In genomic region chr2:69531528-69532055, GRCm38 (mm10) we compare ENCODE assay signal across 14 mouse cellular contexts. TPM values are rescaled to one million over a fixed set of nuclear protein-coding genes. Genes with fewer than 3 reads are reported as not detected.
A peak's percentile ranks its signal among the peaks of the same experiment; 100 is the strongest.
DNase-seq lines count a peak whose midpoint lies in the region; ATAC-seq lines count a peak whose summit lies in the region.
"Had no signal": no experiment of that assay in that cellular context is flagged by ENCODE, and none has a peak within 500 bp of the region (broad histone marks: within the 10 kb centered on the region; RNA-seq: fewer than 3 reads in every experiment).

No protein-coding gene starts in this region.

- no peak overlapping the region for H3K9ac ChIP-seq in lung, embryonic 16.5 days (ENCODE audit: low read length)
- peak overlapping the region; percentile 15; the same call in 1 of the 2 replicates for H3K9ac ChIP-seq in hindbrain, embryonic 11.5 days (ENCODE audit: low read depth, low read length)
- H3K9ac ChIP-seq in neural tube, embryonic 13.5 days: no peak overlapping the region
- H3K9ac ChIP-seq: embryonic facial prominence, embryonic 15.5 days; liver, embryonic 13.5 days had no signal

- H3K4me3 ChIP-seq in lung, embryonic 16.5 days (ENCODE audit: low read length): no peak overlapping the region
- no peak overlapping the region for H3K4me3 ChIP-seq in hindbrain, embryonic 11.5 days (ENCODE audit: low read depth, low read length)
- no peak overlapping the region for H3K4me3 ChIP-seq in neural tube, embryonic 13.5 days
- H3K4me3 ChIP-seq: embryonic facial prominence, embryonic 15.5 days; liver, embryonic 13.5 days had no signal

- no peak for DNase-seq in lung, postnatal 36 days
- DNase-seq in embryo, embryonic 9.5 days (ENCODE audit: extremely low spot score): peak; percentile 31
- peak; percentile 31 for DNase-seq in hindbrain, embryonic 11.5 days (ENCODE audit: low spot score)
- DNase-seq in layer of hippocampus, adult 18-20 months (ENCODE audit: low spot score in 2 of 2): no peak
- DNase-seq in spleen, postnatal 36 days (ENCODE audit: low spot score in 2 of 2): no peak
- DNase-seq: layer of hippocampus, postnatal 36 days; liver, embryonic 13.5 days; thymus, postnatal 36 days had no signal

- H3K9me3 ChIP-seq in lung, embryonic 16.5 days (ENCODE audit: control insufficient read depth, low read length): no peaks in the 10 kb centered on the region
- no peaks in the 10 kb centered on the region for H3K9me3 ChIP-seq in hindbrain, embryonic 11.5 days (ENCODE audit: control insufficient read depth, low read length)
- H3K9me3 ChIP-seq in neural tube, embryonic 13.5 days: no peaks in the 10 kb centered on the region
- H3K9me3 ChIP-seq: embryonic facial prominence, embryonic 15.5 days; liver, embryonic 13.5 days had no signal

- ATAC-seq in lung, embryonic 16.5 days (ENCODE audit: low read depth): peak; percentile 73
- peak; percentile 40; the same call in 1 of the 2 replicates for ATAC-seq in hindbrain, embryonic 11.5 days (ENCODE audit: low FRiP score)
- 0 out of 2 replicates have a peak, but pooled peaks have one; percentile 23 for ATAC-seq in neural tube, embryonic 13.5 days (ENCODE audit: low read depth)
- no peak for ATAC-seq in megakaryocyte-erythroid progenitor cell, adult 5-6 weeks (replicated peaks; ENCODE audit: low FRiP score, low TSS enrichment, poor library complexity, severe bottlenecking)
- ATAC-seq: inflammation-experienced regulatory T-cells, adult 6 months had no signal

- peaks cover 11% of the 10 kb centered on the region; the same call in 1 of the 2 replicates for H3K4me1 ChIP-seq in lung, embryonic 16.5 days (replicated peaks; ENCODE audit: control insufficient read depth, insufficient read depth, low read length)
- H3K4me1 ChIP-seq in hindbrain, embryonic 11.5 days (replicated peaks; ENCODE audit: control insufficient read depth, insufficient read depth, low read length): no peaks in the 10 kb centered on the region
- peaks cover 9% of the 10 kb centered on the region; the same call in 1 of the 2 replicates for H3K4me1 ChIP-seq in neural tube, embryonic 13.5 days (replicated peaks)
- H3K4me1 ChIP-seq: embryonic facial prominence, embryonic 15.5 days had no signal

- H3K4me2 ChIP-seq in lung, embryonic 16.5 days (ENCODE audit: low read depth, low read length): no peak overlapping the region
- no peak overlapping the region for H3K4me2 ChIP-seq in hindbrain, embryonic 11.5 days (replicated peaks; ENCODE audit: low read depth, low read length)
- H3K4me2 ChIP-seq in neural tube, embryonic 13.5 days: no peak overlapping the region
- H3K4me2 ChIP-seq: embryonic facial prominence, embryonic 15.5 days; liver, embryonic 13.5 days had no signal

- 26% methylated on average over 3 of the region's 3 CpGs for WGBS in lung, embryonic 16.5 days
- WGBS in hindbrain, embryonic 11.5 days: 24% methylated on average over 3 of the region's 3 CpGs
- WGBS in neural tube, embryonic 13.5 days: 19% methylated on average over 3 of the region's 3 CpGs

- no peak overlapping the region for H3K27ac ChIP-seq in lung, embryonic 16.5 days (ENCODE audit: low read length)
- H3K27ac ChIP-seq in hindbrain, embryonic 11.5 days (ENCODE audit: low read depth, low read length): no peak overlapping the region
- H3K27ac ChIP-seq in neural tube, embryonic 13.5 days (replicated peaks): no peak overlapping the region
- H3K27ac ChIP-seq: embryonic facial prominence, embryonic 15.5 days; liver, embryonic 13.5 days had no signal

- H3K27me3 ChIP-seq in lung, embryonic 16.5 days (ENCODE audit: control insufficient read depth, insufficient read depth, low read depth, low read length): no peaks in the 10 kb centered on the region
- no peaks in the 10 kb centered on the region for H3K27me3 ChIP-seq in hindbrain, embryonic 11.5 days (ENCODE audit: control insufficient read depth, insufficient read depth, low read length)
- no peaks in the 10 kb centered on the region for H3K27me3 ChIP-seq in neural tube, embryonic 13.5 days
- H3K27me3 ChIP-seq: embryonic facial prominence, embryonic 15.5 days; liver, embryonic 13.5 days had no signal

- H3K36me3 ChIP-seq in lung, embryonic 16.5 days (ENCODE audit: control insufficient read depth, insufficient read depth, low read length): no peaks in the 10 kb centered on the region
- H3K36me3 ChIP-seq in hindbrain, embryonic 11.5 days (ENCODE audit: control insufficient read depth, insufficient read depth, low read length): no peaks in the 10 kb centered on the region
- H3K36me3 ChIP-seq in neural tube, embryonic 13.5 days: no peaks in the 10 kb centered on the region
- H3K36me3 ChIP-seq: embryonic facial prominence, embryonic 15.5 days; liver, embryonic 13.5 days had no signal

RNA-seq across cellular contexts. Expression of gene Lrp2, which starts 54.3 kb away (rescaled TPM):
- 0.29 and 0.39 TPM in 2 replicates for polyA plus RNA-seq in lung, embryonic 16.5 days (2015; fragmentation: Nextera tagmentation; extraction: Ambion mirVana)
- 2.7 and 2.9 TPM in 2 replicates for polyA plus RNA-seq in hindbrain, embryonic 11.5 days (2014; fragmentation: Nextera tagmentation; extraction: Ambion mirVana)
- polyA plus RNA-seq in neural tube, embryonic 13.5 days (2015; fragmentation: Nextera tagmentation; extraction: Ambion mirVana): 0.39 and 0.59 TPM in 2 replicates
- total RNA-seq in layer of hippocampus, adult 18-20 months (2021): under 1 TPM; 0.53 to 0.59 TPM
- total RNA-seq in megakaryocyte-erythroid progenitor cell, adult 5-6 weeks (2014; fragmentation: Nextera tagmentation): not detected in 2 replicates
- total RNA-seq in megakaryocyte-erythroid progenitor cell, adult 5-6 weeks (2017): not detected in 2 replicates
- total RNA-seq: granulocyte monocyte progenitor cell, adult 5-6 weeks had no signal
- polyA plus RNA-seq: inflammation-experienced regulatory T-cells, adult 6 months had no signal

Comparison
In these comparisons a context has a peak if more than half of its experiments do, and no peak if none do; other contexts are left out.
1. DNase-seq: peak in embryo, embryonic 9.5 days (single experiment) and hindbrain, embryonic 11.5 days (single experiment); none in lung, postnatal 36 days (single experiment), layer of hippocampus, adult 18-20 months (0 of 2) and spleen, postnatal 36 days (0 of 2).